Mouse (Mus musculus): ENCODE measurements at regions not wholly inside any gene's neighbourhood (a gene's known extent, or its start where the extent isn't known, plus 50 kb on each side); places are given as distances from the start of the nearest gene placed in this dataset.

GRCm38 (mm10) chr16:5651002-5651401 is 234.2 kb upstream of the Rbfox1 start:
- H3K27ac ChIP-seq (ENCODE audit: insufficient read depth, low read depth, low read length) = no peak overlapping the region
- 63% methylated on average over 4 of the region's 4 CpGs for WGBS
- no peak overlapping the region for H3K4me3 ChIP-seq (ENCODE audit: insufficient read depth, low read depth, low read length)
- TF ChIP-seq CTCF (IDR thresholded peaks at IDR 0.05; ENCODE audit: insufficient read depth, low read depth, low read length) = no peak
- no peak for TF ChIP-seq POLR2A (IDR thresholded peaks at IDR 0.05; ENCODE audit: insufficient read depth, low read depth, low read length)
- no peaks in the 10 kb centered on the region for H3K4me1 ChIP-seq (ENCODE audit: control insufficient read depth, insufficient read depth, low read length)

- Histone ChIP-seq H3K4me3 (ENCODE audit: insufficient read depth, low read depth, low read length) (no peak overlapping the region), H3K27ac (ENCODE audit: insufficient read depth, low read depth, low read length) (no peak overlapping the region), H3K4me1 (ENCODE audit: control insufficient read depth, insufficient read depth, low read length) (no peaks in the 10 kb centered on the region)
- TF ChIP-seq CTCF (IDR thresholded peaks at IDR 0.05; ENCODE audit: insufficient read depth, low read depth, low read length) (no peak), POLR2A (IDR thresholded peaks at IDR 0.05; ENCODE audit: insufficient read depth, low read depth, low read length) (no peak)
- 80% methylated on average over 5 of the region's 5 CpGs for WGBS
These were observed 245.2 kb upstream of the Rbfox1 start for GRCm38 (mm10) chr16:5639956-5640355.

GRCm38 (mm10) chr16:5629996-5630395 is 255.2 kb upstream of the Rbfox1 start:
- Histone ChIP-seq H3K4me3 (ENCODE audit: insufficient read depth, low read depth, low read length) (no peak overlapping the region), H3K4me1 (ENCODE audit: control insufficient read depth, insufficient read depth, low read length) (peaks cover 5% of the 10 kb centered on the region), H3K27ac (ENCODE audit: insufficient read depth, low read depth, low read length) (no peak overlapping the region)
- no peak for TF ChIP-seq CTCF (IDR thresholded peaks at IDR 0.05; ENCODE audit: insufficient read depth, low read depth, low read length)
- no peak for TF ChIP-seq POLR2A (IDR thresholded peaks at IDR 0.05; ENCODE audit: insufficient read depth, low read depth, low read length)
- WGBS = 89% methylated on average over 3 of the region's 3 CpGs

GRCm38 (mm10) chr16:5627910-5628309 is 257.2 kb upstream of the Rbfox1 start:
- no peak overlapping the region for H3K27ac ChIP-seq (ENCODE audit: insufficient read depth, low read depth, low read length)
- TF ChIP-seq CTCF (IDR thresholded peaks at IDR 0.05; ENCODE audit: insufficient read depth, low read depth, low read length) (no peak), POLR2A (IDR thresholded peaks at IDR 0.05; ENCODE audit: insufficient read depth, low read depth, low read length) (no peak)
- H3K4me1 ChIP-seq (ENCODE audit: control insufficient read depth, insufficient read depth, low read length) = peaks cover 5% of the 10 kb centered on the region
- no peak overlapping the region for H3K4me3 ChIP-seq (ENCODE audit: insufficient read depth, low read depth, low read length)
- WGBS = 64% methylated on average over 4 of the region's 4 CpGs

- TF ChIP-seq CTCF (IDR thresholded peaks at IDR 0.05; ENCODE audit: insufficient read depth, low read depth, low read length) (no peak), POLR2A (IDR thresholded peaks at IDR 0.05; ENCODE audit: insufficient read depth, low read depth, low read length) (no peak)
- H3K4me1 ChIP-seq (ENCODE audit: control insufficient read depth, insufficient read depth, low read length) = peaks cover 5% of the 10 kb centered on the region
- no peak overlapping the region for H3K27ac ChIP-seq (ENCODE audit: insufficient read depth, low read depth, low read length)
- WGBS = 37% methylated on average over 5 of the region's 5 CpGs
- H3K4me3 ChIP-seq (ENCODE audit: insufficient read depth, low read depth, low read length) = no peak overlapping the region
These were observed 257.8 kb upstream of the Rbfox1 start for GRCm38 (mm10) chr16:5627117-5627909.

GRCm38 (mm10) chr16:5625159-5625558 is 260.0 kb upstream of the Rbfox1 start:
- Histone ChIP-seq H3K4me1 (ENCODE audit: control insufficient read depth, insufficient read depth, low read length) (peaks cover 5% of the 10 kb centered on the region), H3K27ac (ENCODE audit: insufficient read depth, low read depth, low read length) (no peak overlapping the region), H3K4me3 (ENCODE audit: insufficient read depth, low read depth, low read length) (no peak overlapping the region)
- TF ChIP-seq CTCF (IDR thresholded peaks at IDR 0.05; ENCODE audit: insufficient read depth, low read depth, low read length) (no peak), POLR2A (IDR thresholded peaks at IDR 0.05; ENCODE audit: insufficient read depth, low read depth, low read length) (no peak)
- 65% methylated on average over 3 of the region's 3 CpGs for WGBS

- peaks cover 8% of the 10 kb centered on the region for H3K4me1 ChIP-seq (ENCODE audit: control insufficient read depth, insufficient read depth, low read length)
- no peak overlapping the region for H3K4me3 ChIP-seq (ENCODE audit: insufficient read depth, low read depth, low read length)
- no peak overlapping the region for H3K27ac ChIP-seq (ENCODE audit: insufficient read depth, low read depth, low read length)
- WGBS = 98% methylated on average over 3 of the region's 3 CpGs
- TF ChIP-seq POLR2A (IDR thresholded peaks at IDR 0.05; ENCODE audit: insufficient read depth, low read depth, low read length) = no peak
- TF ChIP-seq CTCF (IDR thresholded peaks at IDR 0.05; ENCODE audit: insufficient read depth, low read depth, low read length) = no peak
These were observed 264.6 kb upstream of the Rbfox1 start for GRCm38 (mm10) chr16:5620566-5620965.

GRCm38 (mm10) chr16:5616356-5616755 is 268.8 kb upstream of the Rbfox1 start:
- no peak for TF ChIP-seq CTCF (IDR thresholded peaks at IDR 0.05; ENCODE audit: insufficient read depth, low read depth, low read length)
- TF ChIP-seq POLR2A (IDR thresholded peaks at IDR 0.05; ENCODE audit: insufficient read depth, low read depth, low read length) = no peak
- WGBS = 73% methylated on average over 5 of the region's 5 CpGs

GRCm38 (mm10) chr16:5595359-5595758 is 289.8 kb upstream of the Rbfox1 start:
- no peak for TF ChIP-seq POLR2A (IDR thresholded peaks at IDR 0.05; ENCODE audit: insufficient read depth, low read depth, low read length)
- TF ChIP-seq CTCF (IDR thresholded peaks at IDR 0.05; ENCODE audit: insufficient read depth, low read depth, low read length) = no peak
- H3K27ac ChIP-seq (ENCODE audit: insufficient read depth, low read depth, low read length) = no peak overlapping the region
- WGBS = 34% methylated on average over 6 of the region's 6 CpGs
- no peak overlapping the region for H3K4me3 ChIP-seq (ENCODE audit: insufficient read depth, low read depth, low read length)
- peaks cover 9% of the 10 kb centered on the region for H3K4me1 ChIP-seq (ENCODE audit: control insufficient read depth, insufficient read depth, low read length)

More at GRCm38 (mm10) chr16:5616356-5616755, 268.8 kb upstream of the Rbfox1 start:
- H3K27ac ChIP-seq (ENCODE audit: insufficient read depth, low read depth, low read length) = no peak overlapping the region
- no peak overlapping the region for H3K4me3 ChIP-seq (ENCODE audit: insufficient read depth, low read depth, low read length)
- peaks cover 8% of the 10 kb centered on the region for H3K4me1 ChIP-seq (ENCODE audit: control insufficient read depth, insufficient read depth, low read length)
